Mouse (Mus musculus): ENCODE data around the gene Cand2. TPM values are rescaled to one million over a fixed set of nuclear protein-coding genes. Genes with fewer than 3 reads are reported as not detected.
"Not testable (repeated sequence)": the region's sequence is repeated elsewhere in the genome, so short reads cannot be mapped to it uniquely, and the experiment has no call there.

The Cand2 gene
- total and polyA plus RNA-seq, 2 experiments from 2014 or later, result 30.0 to 50.9 TPM

DNA sequence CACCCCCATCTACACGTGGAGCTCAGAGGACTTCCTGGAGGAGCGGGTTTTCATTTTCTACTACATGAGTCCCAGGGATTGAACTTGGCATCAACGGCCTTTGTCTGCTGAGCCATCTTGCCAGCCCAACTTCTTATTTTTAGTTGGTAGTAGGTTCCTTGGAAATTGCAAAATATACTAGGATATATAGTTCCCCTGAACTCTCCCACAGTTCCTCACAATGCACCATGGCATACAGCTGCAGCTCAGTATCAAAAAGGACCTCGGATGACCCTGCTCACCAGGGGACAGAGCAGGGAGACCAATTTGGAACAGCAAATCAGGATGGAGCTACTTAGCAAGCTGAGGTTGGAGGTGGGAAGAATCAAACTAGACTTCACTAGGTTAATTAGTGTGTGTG is 40.7 kb downstream of the Cand2 start:
- H3K36me3 ChIP-seq (replicated peaks; ENCODE audit: control insufficient read depth, insufficient read depth, low read length), result no peaks in the 10 kb centered on the region
- no peaks in the 10 kb centered on the region for H3K9me3 ChIP-seq (replicated peaks; ENCODE audit: control insufficient read depth, low read length)
- ATAC-seq (ENCODE audit: insufficient read depth, low read depth), result no peak
- H3K27me3 ChIP-seq (ENCODE audit: control insufficient read depth, insufficient read depth, low read length), result no peaks in the 10 kb centered on the region
- peaks cover 7% of the 10 kb centered on the region; the same call in 1 of the 2 replicates for H3K4me1 ChIP-seq (ENCODE audit: control insufficient read depth, insufficient read depth)
- 68% methylated on average over 4 of the region's 4 CpGs for WGBS
- TF ChIP-seq EP300 (IDR thresholded peaks at IDR 0.05; ENCODE audit: low read depth), result no peak
- no peak for TF ChIP-seq CTCF (IDR thresholded peaks at IDR 0.05; ENCODE audit: low read depth)
- no peak overlapping the region for H3K4me3 ChIP-seq (ENCODE audit: low read depth, low read length)
- H3K4me2 ChIP-seq (ENCODE audit: low read depth, low read length), result no peak overlapping the region
- no peak overlapping the region for H3K9ac ChIP-seq (replicated peaks; ENCODE audit: low read depth, low read length)
- H3K27ac ChIP-seq (ENCODE audit: low read depth), result no peak overlapping the region
- DNase-seq (ENCODE audit: low spot score), result no peak

DNA sequence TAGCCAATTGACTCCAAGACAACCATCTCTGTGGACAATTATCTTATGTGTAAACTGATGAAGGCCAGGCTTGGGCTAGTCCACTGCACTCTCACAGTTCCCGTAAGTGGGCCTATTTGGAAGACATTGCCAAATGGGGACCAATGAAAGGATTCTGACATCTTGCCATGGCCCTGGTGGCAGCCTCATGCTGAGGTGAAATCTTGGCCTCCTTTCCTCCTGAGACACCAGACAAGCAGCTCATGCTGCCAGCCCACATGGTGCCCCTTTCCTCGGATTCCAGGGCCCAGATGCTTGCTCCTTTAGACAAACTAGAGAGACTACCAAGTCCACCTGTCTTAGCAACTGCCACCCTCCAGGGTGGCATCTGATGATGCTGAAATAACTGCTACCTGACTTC is 43.8 kb downstream of the Cand2 start:
- no peak overlapping the region for H3K9ac ChIP-seq (replicated peaks; ENCODE audit: low read depth, low read length)
- ATAC-seq (ENCODE audit: insufficient read depth, low read depth) (no peak), DNase-seq (ENCODE audit: low spot score) (no peak)
- no peak overlapping the region for H3K27ac ChIP-seq (ENCODE audit: low read depth)
- TF ChIP-seq CTCF (IDR thresholded peaks at IDR 0.05; ENCODE audit: low read depth) (no peak), EP300 (IDR thresholded peaks at IDR 0.05; ENCODE audit: low read depth) (no peak)
- H3K4me2 ChIP-seq (ENCODE audit: low read depth, low read length), result no peak overlapping the region
- H3K36me3 ChIP-seq (replicated peaks; ENCODE audit: control insufficient read depth, insufficient read depth, low read length), result no peaks in the 10 kb centered on the region
- no peaks in the 10 kb centered on the region for H3K9me3 ChIP-seq (replicated peaks; ENCODE audit: control insufficient read depth, low read length)
- 64% methylated on average over 2 of the region's 2 CpGs for WGBS
- H3K4me3 ChIP-seq (ENCODE audit: low read depth, low read length), result no peak overlapping the region
- H3K27me3 ChIP-seq (ENCODE audit: control insufficient read depth, insufficient read depth, low read length), result no peaks in the 10 kb centered on the region
- peaks cover 7% of the 10 kb centered on the region; the same call in 1 of the 2 replicates for H3K4me1 ChIP-seq (ENCODE audit: control insufficient read depth, insufficient read depth)

DNA sequence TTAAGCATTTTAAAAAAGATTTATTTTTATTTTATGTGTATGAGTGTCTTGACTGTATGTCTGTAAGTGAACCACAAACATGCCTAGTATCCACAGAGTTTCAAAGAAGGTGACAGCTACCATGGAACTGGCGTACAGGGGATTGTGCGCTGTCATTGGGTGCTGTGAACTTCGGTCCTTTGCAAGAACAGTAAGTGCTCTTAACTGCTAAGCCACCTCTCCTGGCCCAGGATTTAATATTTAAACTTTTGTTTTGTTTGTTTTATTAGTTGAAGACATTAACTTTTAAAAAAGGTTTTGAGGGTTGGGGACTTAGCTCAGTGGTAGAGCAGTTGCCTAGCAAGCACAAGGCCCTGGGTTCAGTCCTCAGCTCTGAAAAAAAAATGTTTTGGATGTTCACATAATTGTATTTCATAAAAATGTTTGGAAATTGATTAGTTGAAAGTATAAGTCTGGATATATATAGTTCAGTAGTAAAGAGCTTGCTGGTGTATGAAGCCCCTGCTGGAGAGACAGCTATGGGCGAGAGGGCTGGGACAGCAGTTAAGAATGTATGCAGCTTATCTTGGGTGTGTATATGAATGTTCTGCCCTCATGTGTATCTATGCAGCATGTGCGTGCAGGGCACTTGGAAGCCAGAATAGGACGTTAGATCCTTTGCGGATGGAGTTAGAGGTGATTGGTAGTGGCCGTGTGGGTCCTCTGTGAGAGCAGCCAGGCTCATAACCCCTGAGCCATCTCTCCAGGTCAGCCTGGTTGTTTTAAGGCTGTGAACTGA is 47.1 kb downstream of the Cand2 start:
- Histone ChIP-seq H3K27ac (ENCODE audit: low read depth) (no peak overlapping the region), H3K36me3 (replicated peaks; ENCODE audit: control insufficient read depth, insufficient read depth, low read length) (no peaks in the 10 kb centered on the region), H3K27me3 (ENCODE audit: control insufficient read depth, insufficient read depth, low read length) (no peaks in the 10 kb centered on the region), H3K9me3 (replicated peaks; ENCODE audit: control insufficient read depth, low read length) (no peaks in the 10 kb centered on the region), H3K9ac (replicated peaks; ENCODE audit: low read depth, low read length) (no peak overlapping the region), H3K4me1 (ENCODE audit: control insufficient read depth, insufficient read depth) (no peaks in the 10 kb centered on the region), H3K4me2 (ENCODE audit: low read depth, low read length) (no peak overlapping the region), H3K4me3 (ENCODE audit: low read depth, low read length) (no peak overlapping the region)
- 74% methylated on average over 8 of the region's 8 CpGs for WGBS
- TF ChIP-seq EP300 (IDR thresholded peaks at IDR 0.05; ENCODE audit: low read depth), result no peak
- no peak for TF ChIP-seq CTCF (IDR thresholded peaks at IDR 0.05; ENCODE audit: low read depth)
- no peak for DNase-seq (ENCODE audit: low spot score)
- ATAC-seq (ENCODE audit: insufficient read depth, low read depth), result no peak

DNA sequence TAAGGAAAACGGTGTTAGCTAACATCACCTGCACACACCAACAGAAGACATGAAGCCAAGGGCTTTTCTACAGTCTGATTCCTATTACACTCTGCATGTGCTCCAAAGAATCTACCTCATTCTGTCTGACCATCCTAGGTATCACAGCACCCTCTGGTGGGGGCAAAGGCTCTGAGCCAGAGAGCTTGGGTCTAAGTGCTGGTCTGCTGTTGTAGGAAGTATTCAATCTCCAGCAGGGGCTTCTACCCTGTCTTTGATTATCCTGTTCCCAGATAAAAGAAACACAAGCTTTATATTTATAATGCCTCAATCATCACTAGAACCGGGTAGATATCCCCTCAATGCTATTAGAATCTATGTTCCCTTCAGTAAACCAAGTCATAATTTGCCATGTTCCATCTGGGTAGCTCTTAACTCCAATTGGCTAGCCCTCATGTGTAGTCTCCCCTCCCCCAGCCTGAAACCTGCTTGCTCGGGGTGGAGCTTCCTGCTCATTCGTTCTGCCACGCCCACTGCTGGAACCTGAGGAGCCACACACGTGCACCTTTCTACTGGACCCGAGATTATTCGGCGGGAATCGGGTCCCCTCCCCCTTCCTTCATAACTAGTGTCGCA is 49.6 kb downstream of the Cand2 start:
- H3K27ac ChIP-seq (ENCODE audit: low read depth); H3K36me3 ChIP-seq (replicated peaks; ENCODE audit: control insufficient read depth, insufficient read depth, low read length); H3K9me3 ChIP-seq (replicated peaks; ENCODE audit: control insufficient read depth, low read length); H3K9ac ChIP-seq (replicated peaks; ENCODE audit: low read depth, low read length); H3K4me1 ChIP-seq (ENCODE audit: control insufficient read depth, insufficient read depth); H3K27me3 ChIP-seq (ENCODE audit: control insufficient read depth, insufficient read depth, low read length): not testable (repeated sequence)
- Histone ChIP-seq H3K4me3 (ENCODE audit: low read depth, low read length) (peak overlapping the region; percentile 15), H3K4me2 (ENCODE audit: low read depth, low read length) (peak overlapping the region; percentile 47)
- TF ChIP-seq CTCF (IDR thresholded peaks at IDR 0.05; ENCODE audit: low read depth), result peak; percentile 82
- DNase-seq (ENCODE audit: low spot score) (peak; percentile 70), ATAC-seq (ENCODE audit: insufficient read depth, low read depth) (peak; percentile 94)
- 2% methylated on average over 5 of the region's 11 CpGs for WGBS

DNA sequence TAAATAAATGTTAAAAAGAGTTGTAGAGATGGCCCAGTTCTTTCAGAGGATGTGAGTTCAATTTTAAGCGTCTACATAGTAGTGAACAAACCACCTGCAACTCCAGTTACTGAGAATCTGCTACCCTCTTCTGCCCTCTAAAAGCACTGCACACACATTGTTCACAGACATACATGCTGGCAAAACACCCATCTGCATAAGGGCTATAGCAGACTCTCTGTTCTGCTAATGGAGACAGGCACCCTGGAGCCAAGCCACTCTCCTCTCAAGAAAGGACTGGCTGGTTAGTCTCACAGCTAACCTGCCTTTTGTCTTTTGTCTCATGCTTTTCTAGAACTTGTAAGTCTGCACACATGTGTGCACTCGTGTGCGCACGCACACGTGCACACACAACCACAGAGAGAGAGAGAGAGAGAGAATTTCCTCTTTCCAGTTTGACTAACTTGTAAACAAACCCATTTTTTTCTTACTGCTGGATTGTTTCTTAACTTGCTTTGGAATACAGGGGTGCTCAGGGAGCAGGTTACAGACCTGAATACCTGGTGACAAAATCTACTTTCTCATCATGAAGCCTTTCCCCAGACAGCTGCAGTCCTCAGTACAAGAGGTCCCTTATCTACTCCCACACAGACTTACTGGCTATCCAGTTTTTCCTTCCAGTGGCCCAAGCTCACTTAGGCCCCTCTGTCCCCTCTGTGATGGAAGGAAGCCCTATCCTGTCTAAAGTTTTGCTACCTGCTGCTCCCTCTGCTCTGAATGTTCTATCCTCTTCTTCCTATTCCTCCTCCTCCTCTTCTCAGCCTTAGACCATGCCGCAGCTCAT is 56.7 kb downstream of the Cand2 start:
- H3K36me3 ChIP-seq (replicated peaks; ENCODE audit: control insufficient read depth, insufficient read depth, low read length), result no peaks in the 10 kb centered on the region
- TF ChIP-seq CTCF (IDR thresholded peaks at IDR 0.05; ENCODE audit: low read depth) (no peak), EP300 (IDR thresholded peaks at IDR 0.05; ENCODE audit: low read depth) (no peak)
- WGBS, result 88% methylated on average over 6 of the region's 6 CpGs
- no peaks in the 10 kb centered on the region for H3K27me3 ChIP-seq (ENCODE audit: control insufficient read depth, insufficient read depth, low read length)
- H3K4me1 ChIP-seq (ENCODE audit: control insufficient read depth, insufficient read depth), result no peaks in the 10 kb centered on the region
- H3K9me3 ChIP-seq (replicated peaks; ENCODE audit: control insufficient read depth, low read length), result no peaks in the 10 kb centered on the region
- DNase-seq (ENCODE audit: low spot score) (no peak), ATAC-seq (ENCODE audit: insufficient read depth, low read depth) (no peak)
- H3K4me3 ChIP-seq (ENCODE audit: low read depth, low read length), result no peak overlapping the region
- no peak overlapping the region for H3K9ac ChIP-seq (replicated peaks; ENCODE audit: low read depth, low read length)
- no peak overlapping the region for H3K4me2 ChIP-seq (ENCODE audit: low read depth, low read length)
- H3K27ac ChIP-seq (ENCODE audit: low read depth), result no peak overlapping the region

Measured in heart, postnatal 0 days (tissue).